Mouse (Mus musculus): Measurements from ENCODE around the gene Fam19a3. TPM values are rescaled to one million over a fixed set of nuclear protein-coding genes. Genes with fewer than 3 reads are reported as not detected.
A peak's percentile ranks its signal among the peaks of the same experiment; 100 is the strongest.

Fam19a3 gene
- polyA plus RNA-seq, 1 experiment from 2014 or later, result 1.0 TPM

- no peaks in the 10 kb centered on the region for H3K27me3 ChIP-seq (ENCODE audit: control insufficient read depth, insufficient read depth, low read length)
- peak overlapping the region; percentile 95 for H3K9ac ChIP-seq (ENCODE audit: low read length)
- H3K36me3 ChIP-seq (ENCODE audit: control insufficient read depth, insufficient read depth, low read length), result peaks cover 52% of the 10 kb centered on the region
- H3K9me3 ChIP-seq (ENCODE audit: control insufficient read depth, low read length), result no peaks in the 10 kb centered on the region
- peak overlapping the region; percentile 90 for H3K4me2 ChIP-seq (ENCODE audit: low read length)
- ATAC-seq (ENCODE audit: insufficient number of reproducible peaks, insufficient read depth, low FRiP score, low read depth), result no peak
- WGBS, result 89% methylated on average over 8 of the region's 8 CpGs
- H3K27ac ChIP-seq (replicated peaks in 1 of 2; ENCODE audit: control insufficient read depth in 1 of 2, insufficient read depth in 1 of 2, low read depth in 2 of 2, low read length in 2 of 2), result peak overlapping the region in 1 of 2 experiments; percentile 95; a peak in 1 of 4 replicates
- H3K4me3 ChIP-seq (ENCODE audit: control insufficient read depth in 1 of 2, insufficient read depth in 1 of 2, low read depth in 1 of 2, low read length in 2 of 2), result peak overlapping the region in 1 of 2 experiments; percentile 83; a peak in 2 of 4 replicates
- peaks cover 55 to 70% of the 10 kb centered on the region in 2 experiments for H3K4me1 ChIP-seq (ENCODE audit: control insufficient read depth in 2 of 2, insufficient read depth in 2 of 2, low read length in 2 of 2)
Measured at GRCm38 (mm10) chr3:104791671-104792070, 10.0 kb upstream of the Fam19a3 start.

- Histone ChIP-seq H3K9ac (ENCODE audit: low read length) (peak overlapping the region; percentile 95), H3K27ac (replicated peaks in 1 of 2; ENCODE audit: control insufficient read depth in 1 of 2, insufficient read depth in 1 of 2, low read depth in 2 of 2, low read length in 2 of 2) (peak overlapping the region; percentile 91 to 95), H3K4me1 (ENCODE audit: control insufficient read depth in 2 of 2, insufficient read depth in 2 of 2, low read length in 2 of 2) (peaks cover 55 to 64% of the 10 kb centered on the region in 2 experiments), H3K4me2 (ENCODE audit: low read length) (peak overlapping the region; percentile 90), H3K36me3 (ENCODE audit: control insufficient read depth, insufficient read depth, low read length) (peaks cover 49% of the 10 kb centered on the region), H3K4me3 (ENCODE audit: control insufficient read depth in 1 of 2, insufficient read depth in 1 of 2, low read depth in 1 of 2, low read length in 2 of 2) (peak overlapping the region; percentile 83 to 93), H3K27me3 (ENCODE audit: control insufficient read depth, insufficient read depth, low read length) (no peaks in the 10 kb centered on the region), H3K9me3 (ENCODE audit: control insufficient read depth, low read length) (no peaks in the 10 kb centered on the region)
- ATAC-seq (ENCODE audit: insufficient number of reproducible peaks, insufficient read depth, low FRiP score, low read depth), result no peak
- WGBS, result 21% methylated on average over 4 of the region's 4 CpGs
Measured at GRCm38 (mm10) chr3:104791017-104791416, 9.4 kb upstream of the Fam19a3 start.

- Histone ChIP-seq H3K9ac (ENCODE audit: low read length) (peak overlapping the region; percentile 95), H3K4me2 (ENCODE audit: low read length) (peak overlapping the region; percentile 90), H3K9me3 (ENCODE audit: control insufficient read depth, low read length) (no peaks in the 10 kb centered on the region), H3K36me3 (ENCODE audit: control insufficient read depth, insufficient read depth, low read length) (peaks cover 49% of the 10 kb centered on the region), H3K4me1 (ENCODE audit: control insufficient read depth in 2 of 2, insufficient read depth in 2 of 2, low read length in 2 of 2) (peaks cover 50 to 61% of the 10 kb centered on the region in 2 experiments), H3K27ac (replicated peaks in 1 of 2; ENCODE audit: control insufficient read depth in 1 of 2, insufficient read depth in 1 of 2, low read depth in 2 of 2, low read length in 2 of 2) (peak overlapping the region; percentile 91 to 95), H3K27me3 (ENCODE audit: control insufficient read depth, insufficient read depth, low read length) (no peaks in the 10 kb centered on the region), H3K4me3 (ENCODE audit: control insufficient read depth in 1 of 2, insufficient read depth in 1 of 2, low read depth in 1 of 2, low read length in 2 of 2) (peak overlapping the region; percentile 83 to 93)
- peak; percentile 8; the same call in 1 of the 2 replicates for ATAC-seq (ENCODE audit: insufficient number of reproducible peaks, insufficient read depth, low FRiP score, low read depth)
- 7% methylated on average over 6 of the region's 6 CpGs for WGBS
Measured at GRCm38 (mm10) chr3:104790401-104790937, 8.8 kb upstream of the Fam19a3 start.

GRCm38 (mm10) chr3:104789822-104790221 lies 8.2 kb upstream of the Fam19a3 start:
- peak overlapping the region; percentile 95 for H3K9ac ChIP-seq (ENCODE audit: low read length)
- H3K4me3 ChIP-seq (ENCODE audit: control insufficient read depth in 1 of 2, insufficient read depth in 1 of 2, low read depth in 1 of 2, low read length in 2 of 2), result peak overlapping the region; percentile 83 to 93
- H3K9me3 ChIP-seq (ENCODE audit: control insufficient read depth, low read length), result no peaks in the 10 kb centered on the region
- H3K4me2 ChIP-seq (ENCODE audit: low read length), result peak overlapping the region; percentile 90
- H3K36me3 ChIP-seq (ENCODE audit: control insufficient read depth, insufficient read depth, low read length), result peaks cover 49% of the 10 kb centered on the region
- peaks cover 44 to 54% of the 10 kb centered on the region in 2 experiments for H3K4me1 ChIP-seq (ENCODE audit: control insufficient read depth in 2 of 2, insufficient read depth in 2 of 2, low read length in 2 of 2)
- H3K27ac ChIP-seq (replicated peaks in 1 of 2; ENCODE audit: control insufficient read depth in 1 of 2, insufficient read depth in 1 of 2, low read depth in 2 of 2, low read length in 2 of 2), result peak overlapping the region; percentile 91 to 95
- H3K27me3 ChIP-seq (ENCODE audit: control insufficient read depth, insufficient read depth, low read length), result no peaks in the 10 kb centered on the region
- WGBS, result 11% methylated on average over 13 of the region's 13 CpGs
- ATAC-seq (ENCODE audit: insufficient number of reproducible peaks, insufficient read depth, low FRiP score, low read depth), result no peak

- Histone ChIP-seq H3K4me1 (ENCODE audit: control insufficient read depth in 2 of 2, insufficient read depth in 2 of 2, low read length in 2 of 2) (peaks cover 40 to 50% of the 10 kb centered on the region in 2 experiments), H3K4me2 (ENCODE audit: low read length) (peak overlapping the region; percentile 90), H3K27me3 (ENCODE audit: control insufficient read depth, insufficient read depth, low read length) (no peaks in the 10 kb centered on the region), H3K9me3 (ENCODE audit: control insufficient read depth, low read length) (no peaks in the 10 kb centered on the region), H3K9ac (ENCODE audit: low read length) (peak overlapping the region; percentile 95), H3K4me3 (ENCODE audit: control insufficient read depth in 1 of 2, insufficient read depth in 1 of 2, low read depth in 1 of 2, low read length in 2 of 2) (peak overlapping the region; percentile 83 to 93), H3K27ac (replicated peaks in 1 of 2; ENCODE audit: control insufficient read depth in 1 of 2, insufficient read depth in 1 of 2, low read depth in 2 of 2, low read length in 2 of 2) (peak overlapping the region; percentile 91 to 95), H3K36me3 (ENCODE audit: control insufficient read depth, insufficient read depth, low read length) (peaks cover 46% of the 10 kb centered on the region)
- ATAC-seq (ENCODE audit: insufficient number of reproducible peaks, insufficient read depth, low FRiP score, low read depth), result peak; percentile 17
- 2% methylated on average over 10 of the region's 10 CpGs for WGBS
Measured at GRCm38 (mm10) chr3:104789312-104789605, 7.6 kb upstream of the Fam19a3 start.

- peak; percentile 90 for ATAC-seq (ENCODE audit: insufficient number of reproducible peaks, insufficient read depth, low FRiP score, low read depth)
- whole genome bisulfite sequencing, result 1% methylated on average over 42 of the region's 52 CpGs
- H3K4me1 ChIP-seq (ENCODE audit: control insufficient read depth in 2 of 2, insufficient read depth in 2 of 2, low read length in 2 of 2), result peaks cover 38 to 44% of the 10 kb centered on the region in 2 experiments
Measured at GRCm38 (mm10) chr3:104788561-104789311, 7.1 kb upstream of the Fam19a3 start.

GRCm38 (mm10) chr3:104788075-104788474 lies 6.4 kb upstream of the Fam19a3 start, which contains the start of gene Rhoc:
Rhoc (plus strand) TSS chr3:104788375.
- WGBS, result 18% methylated on average over 3 of the region's 3 CpGs
- H3K27ac ChIP-seq (replicated peaks in 1 of 2; ENCODE audit: control insufficient read depth in 1 of 2, insufficient read depth in 1 of 2, low read depth in 2 of 2, low read length in 2 of 2), result peak within 1 kb of the TSS; percentile 91 to 95
- H3K4me1 ChIP-seq (ENCODE audit: control insufficient read depth in 2 of 2, insufficient read depth in 2 of 2, low read length in 2 of 2), result peaks cover 37 to 39% of the 10 kb centered on the region in 2 experiments
- peaks cover 35% of the 10 kb centered on the region for H3K36me3 ChIP-seq (ENCODE audit: control insufficient read depth, insufficient read depth, low read length)
- peak within 1 kb of the TSS; percentile 83 to 93 for H3K4me3 ChIP-seq (ENCODE audit: control insufficient read depth in 1 of 2, insufficient read depth in 1 of 2, low read depth in 1 of 2, low read length in 2 of 2)
- no peak for ATAC-seq (ENCODE audit: insufficient number of reproducible peaks, insufficient read depth, low FRiP score, low read depth)
- no peaks in the 10 kb centered on the region for H3K27me3 ChIP-seq (ENCODE audit: control insufficient read depth, insufficient read depth, low read length)
- H3K9me3 ChIP-seq (ENCODE audit: control insufficient read depth, low read length), result no peaks in the 10 kb centered on the region
- peak within 1 kb of the TSS; percentile 90 for H3K4me2 ChIP-seq (ENCODE audit: low read length)
- H3K9ac ChIP-seq (ENCODE audit: low read length), result peak within 1 kb of the TSS; percentile 95

More at GRCm38 (mm10) chr3:104788561-104789311, 7.1 kb upstream of the Fam19a3 start:
- Histone ChIP-seq H3K4me3 (ENCODE audit: control insufficient read depth in 1 of 2, insufficient read depth in 1 of 2, low read depth in 1 of 2, low read length in 2 of 2) (peak overlapping the region; percentile 83 to 93), H3K27me3 (ENCODE audit: control insufficient read depth, insufficient read depth, low read length) (no peaks in the 10 kb centered on the region), H3K9ac (ENCODE audit: low read length) (peak overlapping the region; percentile 95), H3K4me2 (ENCODE audit: low read length) (peak overlapping the region; percentile 90), H3K9me3 (ENCODE audit: control insufficient read depth, low read length) (no peaks in the 10 kb centered on the region), H3K27ac (replicated peaks in 1 of 2; ENCODE audit: control insufficient read depth in 1 of 2, insufficient read depth in 1 of 2, low read depth in 2 of 2, low read length in 2 of 2) (peak overlapping the region; percentile 91 to 95), H3K36me3 (ENCODE audit: control insufficient read depth, insufficient read depth, low read length) (peaks cover 41% of the 10 kb centered on the region)
